Mouse (Mus musculus) urinary bladder, postnatal 10 days (tissue): ENCODE measurements around the gene Lipt2.

ENCODE experiments used
- DNase-seq: peaks from one replicate; pipeline ENCODE4 v3.0.0; 2022; ENCODE audit warnings: low spot score

The Lipt2 gene

DNA sequence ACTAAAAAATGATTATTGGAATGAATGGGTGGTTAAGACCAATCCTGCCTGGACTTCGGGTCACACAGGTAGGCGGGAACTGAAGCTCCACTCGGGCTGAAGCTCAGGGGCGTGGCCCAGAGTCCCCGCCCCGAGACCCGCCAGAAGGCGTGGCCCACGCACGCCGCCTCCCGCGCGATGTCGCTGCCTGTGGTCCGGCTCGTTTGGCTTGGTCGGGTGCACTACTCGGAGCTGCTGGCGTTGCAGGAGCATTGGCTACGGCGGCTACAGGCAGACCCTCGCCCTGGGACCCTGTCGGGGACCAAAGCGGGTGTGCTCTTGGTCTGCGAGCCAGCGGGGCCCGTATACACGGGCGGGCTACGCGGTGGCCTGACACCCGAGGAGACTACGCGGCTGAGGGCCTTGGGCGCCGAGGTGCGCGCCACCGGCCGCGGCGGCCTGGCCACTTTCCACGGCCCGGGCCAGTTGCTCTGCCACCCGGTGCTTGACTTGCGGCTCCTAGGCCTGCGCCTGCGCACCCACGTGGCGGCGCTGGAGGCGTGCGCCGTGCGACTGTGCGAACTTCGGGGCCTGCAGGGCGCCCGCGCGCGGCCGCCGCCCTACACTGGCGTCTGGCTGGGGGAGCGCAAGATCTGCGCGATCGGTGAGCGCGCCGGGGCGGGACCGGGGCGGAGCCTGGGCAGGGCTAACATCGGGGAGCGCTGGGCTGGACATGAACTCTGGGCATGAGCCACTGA, at the start of gene Lipt2:
Lipt2 (plus strand) TSS at position 173 of the 737 bp plus-strand sequence.
- peak; percentile 70 for DNase-seq

GRCm38 (mm10) chr7:100111506-100111905, 47.6 kb upstream of the Lipt2 start:
- DNase-seq = no peak

GRCm38 (mm10) chr7:100113821-100114220, 45.3 kb upstream of the Lipt2 start:
- no peak for DNase-seq

GRCm38 (mm10) chr7:100114279-100114678, 44.8 kb upstream of the Lipt2 start:
- DNase-seq = no peak

- DNase-seq = peak; percentile 23
These were observed 38.3 kb upstream of the Lipt2 start for GRCm38 (mm10) chr7:100120791-100121261.

- peak; percentile 99 for DNase-seq
These were observed 37.7 kb upstream of the Lipt2 start, which contains the start of gene Pold3 for GRCm38 (mm10) chr7:100121376-100121789. Pold3 (minus strand) TSS chr7:100121565.

DNA sequence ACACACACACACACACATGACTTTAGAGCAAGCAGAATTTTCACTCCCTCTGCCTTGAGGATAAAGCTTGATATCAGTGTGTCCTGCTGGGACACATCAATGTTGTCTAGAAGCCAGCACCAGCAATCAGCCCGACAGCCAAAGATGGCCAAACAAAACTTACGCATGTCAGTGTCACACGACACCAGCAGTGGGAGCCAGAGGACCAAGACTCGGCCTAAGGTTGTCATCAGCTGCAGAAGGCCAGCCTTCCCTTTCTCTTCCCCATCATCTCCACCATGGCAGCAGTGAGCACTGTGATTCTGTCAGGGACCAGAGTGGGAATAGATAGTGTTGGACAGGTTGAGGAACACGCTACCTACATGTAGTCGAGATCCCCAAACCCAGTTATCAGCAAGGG, 35.6 kb upstream of the Lipt2 start:
- no peak for DNase-seq

GRCm38 (mm10) chr7:100124211-100124610, 34.9 kb upstream of the Lipt2 start:
- no peak for DNase-seq

GRCm38 (mm10) chr7:100125166-100125565, 33.9 kb upstream of the Lipt2 start:
- DNase-seq = no peak

GRCm38 (mm10) chr7:100126514-100126913, 32.6 kb upstream of the Lipt2 start:
- no peak for DNase-seq

- no peak for DNase-seq
These were observed 30.6 kb upstream of the Lipt2 start for GRCm38 (mm10) chr7:100128262-100129041.

- DNase-seq = no peak
These were observed 28.5 kb upstream of the Lipt2 start for GRCm38 (mm10) chr7:100130592-100130991.

- DNase-seq = no peak
These were observed 26.7 kb upstream of the Lipt2 start for GRCm38 (mm10) chr7:100132379-100132778.

DNA sequence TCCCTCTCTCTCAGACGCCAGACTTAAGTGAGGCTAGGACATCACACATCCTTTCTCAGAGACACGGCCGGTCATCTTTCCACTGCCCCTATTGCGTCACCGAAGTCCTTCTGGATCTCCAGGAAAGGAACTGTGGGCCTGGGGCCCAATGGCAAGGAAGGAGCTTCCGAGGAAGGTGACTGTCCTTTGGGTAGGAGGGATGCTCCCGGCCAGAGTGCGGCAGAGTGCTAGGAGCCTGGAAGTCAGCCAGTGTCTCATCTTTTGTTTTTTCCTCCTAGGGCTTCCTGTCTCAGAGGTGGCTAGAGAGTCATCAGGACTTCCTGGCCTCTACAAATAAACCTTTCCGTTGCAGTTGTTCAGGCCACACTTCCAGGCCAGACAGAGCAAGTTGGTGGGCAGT, 22.0 kb upstream of the Lipt2 start:
- DNase-seq = no peak

GRCm38 (mm10) chr7:100138075-100138474, 21.0 kb upstream of the Lipt2 start:
- no peak for DNase-seq

GRCm38 (mm10) chr7:100140591-100140990, 18.5 kb upstream of the Lipt2 start:
- no peak for DNase-seq

- DNase-seq = no peak
These were observed 10.5 kb upstream of the Lipt2 start for GRCm38 (mm10) chr7:100148586-100148985.

GRCm38 (mm10) chr7:100150086-100150485, 9.0 kb upstream of the Lipt2 start:
- no peak for DNase-seq

DNA sequence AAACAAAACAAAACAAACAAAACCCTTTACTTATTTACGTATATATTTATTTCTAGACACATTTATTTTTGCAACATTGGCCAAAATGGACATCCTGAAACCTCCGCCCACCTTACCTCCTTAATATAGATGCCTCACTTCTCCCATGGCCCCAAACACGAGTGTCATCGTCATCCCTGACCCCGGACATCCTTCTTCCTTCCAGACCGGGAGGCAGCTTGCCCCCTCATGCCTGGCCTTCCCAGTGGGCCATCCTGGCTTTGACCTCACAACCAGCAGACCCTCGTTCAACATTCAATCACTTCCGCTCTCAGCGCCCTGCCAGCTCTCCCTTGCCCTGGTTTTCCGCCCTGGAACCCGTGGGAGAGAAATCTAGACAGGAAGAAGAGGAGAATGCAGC, 8.5 kb upstream of the Lipt2 start:
- DNase-seq = no peak

DNA sequence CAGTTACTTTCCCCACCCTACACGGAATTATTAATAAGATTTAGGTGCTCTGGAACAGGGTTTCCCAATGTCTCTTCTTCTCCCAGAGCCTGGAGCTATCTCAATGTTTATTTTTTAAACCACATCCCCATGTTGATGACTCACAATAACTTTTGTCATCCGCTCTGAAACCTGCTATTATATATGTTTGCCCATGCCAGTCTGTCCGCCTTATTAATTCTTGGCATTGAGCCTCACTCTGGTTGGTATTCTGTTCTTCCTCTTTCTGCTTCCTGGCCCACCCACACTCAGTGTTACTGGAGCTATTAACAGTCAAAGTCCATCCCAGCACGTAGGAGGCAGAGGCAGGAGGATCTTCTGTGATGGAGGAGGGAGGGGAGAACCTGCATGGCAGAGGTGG, 1.4 kb upstream of the Lipt2 start:
- no peak for DNase-seq

DNA sequence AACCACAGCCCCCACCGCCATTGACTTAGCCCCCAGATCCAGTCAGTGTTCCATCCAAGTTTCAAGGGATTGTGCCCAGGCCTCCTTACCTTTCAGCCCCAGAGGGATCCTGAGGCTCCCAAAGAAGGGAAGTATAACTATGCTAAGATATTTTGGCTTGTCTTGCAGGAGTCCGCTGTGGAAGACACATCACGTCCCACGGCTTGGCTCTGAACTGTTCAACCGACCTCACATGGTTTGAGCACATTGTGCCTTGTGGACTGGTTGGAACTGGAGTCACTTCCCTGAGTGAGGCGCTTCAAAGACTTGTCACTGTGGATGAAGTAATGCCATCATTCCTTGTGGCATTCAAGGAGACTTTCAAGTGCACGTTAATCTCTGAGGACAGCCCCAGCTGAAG, 929 bp downstream of the Lipt2 start:
- no peak for DNase-seq

GRCm38 (mm10) chr7:100163506-100163905, 4.4 kb downstream of the Lipt2 start:
- no peak for DNase-seq

DNA sequence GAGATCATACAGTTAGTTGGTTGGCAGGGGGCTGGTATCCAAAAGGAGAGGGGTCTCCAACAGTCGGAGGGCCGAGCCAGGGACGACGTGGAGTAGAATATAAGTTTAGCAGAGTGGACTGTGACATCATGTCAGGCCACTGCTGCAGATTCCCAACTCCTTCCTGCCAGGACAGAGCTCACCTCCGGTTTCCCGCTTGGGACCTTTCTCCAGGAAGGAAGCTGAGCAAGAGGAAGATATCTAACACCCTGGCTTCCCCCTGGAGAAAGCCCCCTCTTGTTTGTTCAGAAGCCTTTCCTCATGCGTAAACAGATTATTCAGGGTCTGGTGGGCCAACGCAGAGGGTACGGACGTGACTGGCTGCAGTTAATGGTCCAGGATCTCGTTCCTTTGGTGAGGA, 9.6 kb downstream of the Lipt2 start:
- no peak for DNase-seq
